Mouse (Mus musculus): Measurements from ENCODE around the gene Gjb2. TPM values are rescaled to one million over a fixed set of nuclear protein-coding genes. Genes with fewer than 3 reads are reported as not detected.

The Gjb2 gene
- 6.7 and 7.5 TPM in 2 replicates for polyA plus RNA-seq (2014; fragmentation: Nextera tagmentation; extraction: Ambion mirVana)

GRCm38 (mm10) chr14:57104106-57105023 lies at the start of gene Gjb2:
Gjb2 (minus strand) TSS chr14:57104702.
- Histone ChIP-seq H3K9ac (ENCODE audit: low read length) (peak within 1 kb of the TSS; percentile 44; the same call in 1 of the 2 replicates), H3K9me3 (ENCODE audit: control insufficient read depth, low read length) (no peaks in the 10 kb centered on the region), H3K27me3 (ENCODE audit: control insufficient read depth, insufficient read depth, low read length) (peaks cover 44% of the 10 kb centered on the region), H3K4me1 (ENCODE audit: control insufficient read depth, insufficient read depth, low read length) (peaks cover 8% of the 10 kb centered on the region; the same call in 1 of the 2 replicates), H3K36me3 (ENCODE audit: control insufficient read depth, insufficient read depth, low read length) (no peaks in the 10 kb centered on the region), H3K4me2 (peak within 1 kb of the TSS; percentile 99), H3K27ac (ENCODE audit: low read depth, low read length) (no peak within 1 kb of the TSS), H3K4me3 (ENCODE audit: low read depth, low read length) (peak within 1 kb of the TSS; percentile 55)
- WGBS = under 1% methylated on average over 96 of the region's 101 CpGs
- peak; percentile 69 for ATAC-seq (ENCODE audit: low FRiP score)
- DNase-seq (ENCODE audit: low spot score, missing footprints) = peak; percentile 95

GRCm38 (mm10) chr14:57145741-57146140 lies 41.2 kb upstream of the Gjb2 start:
- H3K27me3 ChIP-seq (ENCODE audit: control insufficient read depth, insufficient read depth, low read length) = no peaks in the 10 kb centered on the region
- WGBS = 71% methylated on average over 4 of the region's 4 CpGs
- H3K4me3 ChIP-seq (ENCODE audit: low read depth, low read length) = no peak overlapping the region
- DNase-seq (ENCODE audit: low spot score, missing footprints) (no peak), ATAC-seq (ENCODE audit: low FRiP score) (no peak)
- H3K4me1 ChIP-seq (ENCODE audit: control insufficient read depth, insufficient read depth, low read length) = no peaks in the 10 kb centered on the region
- H3K9me3 ChIP-seq (ENCODE audit: control insufficient read depth, low read length) = no peaks in the 10 kb centered on the region
- H3K9ac ChIP-seq (ENCODE audit: low read length) = no peak overlapping the region
- no peak overlapping the region for H3K4me2 ChIP-seq
- no peak overlapping the region for H3K27ac ChIP-seq (ENCODE audit: low read depth, low read length)
- no peaks in the 10 kb centered on the region for H3K36me3 ChIP-seq (ENCODE audit: control insufficient read depth, insufficient read depth, low read length)

GRCm38 (mm10) chr14:57135265-57135664 lies 30.8 kb upstream of the Gjb2 start:
- no peak overlapping the region for H3K9ac ChIP-seq (ENCODE audit: low read length)
- 57% methylated on average over 8 of the region's 8 CpGs for WGBS
- H3K9me3 ChIP-seq (ENCODE audit: control insufficient read depth, low read length) = no peaks in the 10 kb centered on the region
- DNase-seq (ENCODE audit: low spot score, missing footprints) (no peak), ATAC-seq (ENCODE audit: low FRiP score) (no peak)
- H3K4me3 ChIP-seq (ENCODE audit: low read depth, low read length) = no peak overlapping the region
- peaks cover 12% of the 10 kb centered on the region for H3K4me1 ChIP-seq (ENCODE audit: control insufficient read depth, insufficient read depth, low read length)
- H3K36me3 ChIP-seq (ENCODE audit: control insufficient read depth, insufficient read depth, low read length) = no peaks in the 10 kb centered on the region
- H3K4me2 ChIP-seq = no peak overlapping the region
- H3K27ac ChIP-seq (ENCODE audit: low read depth, low read length) = no peak overlapping the region
- H3K27me3 ChIP-seq (ENCODE audit: control insufficient read depth, insufficient read depth, low read length) = peaks cover 19% of the 10 kb centered on the region

- Histone ChIP-seq H3K9ac (ENCODE audit: low read length) (no peak within 1 kb of the TSS; the same call in 1 of the 2 replicates), H3K36me3 (ENCODE audit: control insufficient read depth, insufficient read depth, low read length) (no peaks in the 10 kb centered on the region), H3K27ac (ENCODE audit: low read depth, low read length) (no peak within 1 kb of the TSS), H3K27me3 (ENCODE audit: control insufficient read depth, insufficient read depth, low read length) (peaks cover 19% of the 10 kb centered on the region), H3K4me1 (ENCODE audit: control insufficient read depth, insufficient read depth, low read length) (peaks cover 12% of the 10 kb centered on the region), H3K4me2 (peak within 1 kb of the TSS; percentile 71), H3K4me3 (ENCODE audit: low read depth, low read length) (peak within 1 kb of the TSS; percentile 31), H3K9me3 (ENCODE audit: control insufficient read depth, low read length) (no peaks in the 10 kb centered on the region)
- 2% methylated on average over 33 of the region's 33 CpGs for WGBS
- DNase-seq (ENCODE audit: low spot score, missing footprints) = peak; percentile 90
- no peak for ATAC-seq (ENCODE audit: low FRiP score)
Measured at GRCm38 (mm10) chr14:57133161-57133661, 28.7 kb upstream of the Gjb2 start, which contains the start of gene Gjb6. Gjb6 (minus strand) TSS chr14:57133611.

- Histone ChIP-seq H3K4me2 (no peak overlapping the region), H3K4me3 (ENCODE audit: low read depth, low read length) (no peak overlapping the region), H3K36me3 (ENCODE audit: control insufficient read depth, insufficient read depth, low read length) (no peaks in the 10 kb centered on the region), H3K4me1 (ENCODE audit: control insufficient read depth, insufficient read depth, low read length) (no peaks in the 10 kb centered on the region), H3K27me3 (ENCODE audit: control insufficient read depth, insufficient read depth, low read length) (peaks cover 5% of the 10 kb centered on the region), H3K9me3 (ENCODE audit: control insufficient read depth, low read length) (no peaks in the 10 kb centered on the region), H3K27ac (ENCODE audit: low read depth, low read length) (no peak overlapping the region), H3K9ac (ENCODE audit: low read length) (no peak overlapping the region)
- WGBS = 84% methylated on average over 4 of the region's 4 CpGs
- no peak for DNase-seq (ENCODE audit: low spot score, missing footprints)
- ATAC-seq (ENCODE audit: low FRiP score) = no peak
Measured at GRCm38 (mm10) chr14:57127383-57127782, 22.9 kb upstream of the Gjb2 start.

- 87% methylated on average over 7 of the region's 7 CpGs for WGBS
- no peak overlapping the region for H3K9ac ChIP-seq (ENCODE audit: low read length)
- DNase-seq (ENCODE audit: low spot score, missing footprints) = no peak
- no peaks in the 10 kb centered on the region for H3K9me3 ChIP-seq (ENCODE audit: control insufficient read depth, low read length)
- H3K4me3 ChIP-seq (ENCODE audit: low read depth, low read length) = no peak overlapping the region
- H3K4me2 ChIP-seq = no peak overlapping the region
- H3K27me3 ChIP-seq (ENCODE audit: control insufficient read depth, insufficient read depth, low read length) = no peaks in the 10 kb centered on the region
- H3K27ac ChIP-seq (ENCODE audit: low read depth, low read length) = no peak overlapping the region
- no peaks in the 10 kb centered on the region for H3K4me1 ChIP-seq (ENCODE audit: control insufficient read depth, insufficient read depth, low read length)
- no peak for ATAC-seq (ENCODE audit: low FRiP score)
- no peaks in the 10 kb centered on the region for H3K36me3 ChIP-seq (ENCODE audit: control insufficient read depth, insufficient read depth, low read length)
Measured at GRCm38 (mm10) chr14:57122295-57122694, 17.8 kb upstream of the Gjb2 start.

- Histone ChIP-seq H3K4me2 (peak within 1 kb of the TSS; percentile 31), H3K36me3 (ENCODE audit: control insufficient read depth, insufficient read depth, low read length) (no peaks in the 10 kb centered on the region), H3K27me3 (ENCODE audit: control insufficient read depth, insufficient read depth, low read length) (no peaks in the 10 kb centered on the region), H3K4me1 (ENCODE audit: control insufficient read depth, insufficient read depth, low read length) (peaks cover 7% of the 10 kb centered on the region), H3K4me3 (ENCODE audit: low read depth, low read length) (no peak within 1 kb of the TSS), H3K9ac (ENCODE audit: low read length) (no peak within 1 kb of the TSS), H3K27ac (ENCODE audit: low read depth, low read length) (no peak within 1 kb of the TSS), H3K9me3 (ENCODE audit: control insufficient read depth, low read length) (no peaks in the 10 kb centered on the region)
- ATAC-seq (ENCODE audit: low FRiP score) (peak; percentile 81), DNase-seq (ENCODE audit: low spot score, missing footprints) (peak; percentile 91)
- WGBS = 6% methylated on average over 13 of the region's 13 CpGs
Measured at GRCm38 (mm10) chr14:57115823-57116544, 11.5 kb upstream of the Gjb2 start, which contains the start of gene Gm4491. Gm4491 (minus strand) TSS chr14:57115883.

- ATAC-seq (ENCODE audit: low FRiP score) (no peak), DNase-seq (ENCODE audit: low spot score, missing footprints) (peak; percentile 98)
- H3K4me2 ChIP-seq = no peak overlapping the region
- H3K4me3 ChIP-seq (ENCODE audit: low read depth, low read length) = no peak overlapping the region
- H3K27me3 ChIP-seq (ENCODE audit: control insufficient read depth, insufficient read depth, low read length) = peaks cover 30% of the 10 kb centered on the region
- H3K27ac ChIP-seq (ENCODE audit: low read depth, low read length) = no peak overlapping the region
- peaks cover 5% of the 10 kb centered on the region; the same call in 1 of the 2 replicates for H3K4me1 ChIP-seq (ENCODE audit: control insufficient read depth, insufficient read depth, low read length)
- H3K9ac ChIP-seq (ENCODE audit: low read length) = no peak overlapping the region
- 7% methylated on average over 4 of the region's 4 CpGs for WGBS
- H3K9me3 ChIP-seq (ENCODE audit: control insufficient read depth, low read length) = no peaks in the 10 kb centered on the region
- no peaks in the 10 kb centered on the region for H3K36me3 ChIP-seq (ENCODE audit: control insufficient read depth, insufficient read depth, low read length)
Measured at GRCm38 (mm10) chr14:57109194-57109593, 4.7 kb upstream of the Gjb2 start.

Data from midbrain, embryonic 11.5 days (tissue).